In the genomic region with DNA sequence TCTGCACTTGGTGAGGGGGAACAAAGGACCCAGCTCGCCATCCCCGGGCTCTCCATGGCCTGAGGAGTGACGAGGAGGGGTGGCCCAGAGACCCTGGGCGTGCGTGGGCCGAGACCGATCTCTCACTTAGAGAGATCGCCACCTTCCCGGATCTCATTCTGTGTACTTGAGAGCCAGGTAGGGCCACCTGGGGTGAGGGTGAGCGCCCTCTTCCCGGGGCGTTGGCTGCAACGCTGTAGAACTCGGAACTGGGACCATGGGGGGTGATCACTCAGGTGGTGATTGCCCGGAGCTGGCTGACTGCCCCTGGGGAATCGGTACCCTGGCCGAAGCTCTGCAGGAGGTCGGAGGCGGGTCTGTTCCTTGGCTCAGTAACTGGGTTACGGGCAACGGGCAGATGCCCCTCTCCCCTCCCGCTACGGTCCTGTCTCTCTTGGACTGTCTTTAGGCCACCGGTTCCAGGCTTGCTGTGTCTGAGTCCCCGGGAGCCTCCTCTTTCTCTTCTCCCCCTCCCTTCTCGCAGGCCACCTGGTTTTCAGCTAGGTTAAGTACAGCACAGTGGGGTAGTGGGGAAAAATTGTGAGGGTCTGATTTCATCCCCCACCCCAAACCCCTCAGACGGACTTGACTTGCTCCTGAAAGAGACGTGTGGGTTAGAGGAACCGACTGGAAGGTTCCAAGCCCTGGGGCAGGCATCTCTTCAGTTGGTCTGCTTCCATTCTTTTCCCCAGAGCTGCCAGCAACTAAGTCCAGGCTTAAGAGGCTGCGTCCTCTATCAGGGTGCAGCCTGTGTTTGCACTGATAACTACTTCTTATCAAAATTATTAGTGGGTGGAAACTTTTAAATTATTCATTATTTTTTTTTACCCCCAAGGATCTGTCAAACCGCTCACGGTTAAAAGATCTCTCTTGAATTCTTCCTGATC, we compare ENCODE assay signal across 7 mouse cellular contexts. TPM values are rescaled to one million over a fixed set of nuclear protein-coding genes. Genes with fewer than 3 reads are reported as not detected.
DNase-seq lines count a peak whose midpoint lies in the region; ATAC-seq and TF ChIP-seq lines count a peak whose summit lies in the region.

No protein-coding gene starts in this region.

- no peak for TF ChIP-seq CTCF in C2C12 (IDR thresholded peaks at IDR 0.05; ENCODE audit: control insufficient read depth, insufficient read depth, insufficient read length)
- no peak for TF ChIP-seq CTCF in small intestine, adult 2 months (IDR thresholded peaks at IDR 0.05; ENCODE audit: extremely low read depth, insufficient read length, insufficient replicate concordance, low read depth, low read length)

- peak overlapping the region; percentile 45 for H3ac ChIP-seq in C2C12 (ENCODE audit: control insufficient read depth, insufficient read length, low read depth)

- H3K27me3 ChIP-seq in C2C12 (ENCODE audit: control insufficient read depth, insufficient read depth, insufficient read length) = no peaks in the 10 kb centered on the region
- peaks cover 7% of the 10 kb centered on the region; the same call in 1 of the 2 replicates for H3K27me3 ChIP-seq in small intestine, adult 2 months (ENCODE audit: control insufficient read depth, insufficient read depth, low read length)

- ATAC-seq in CD4-positive, CD25-positive, alpha-beta regulatory T cell, adult 4 months = peak; percentile 45

- peak overlapping the region; percentile 31 for H3K4me3 ChIP-seq in C2C12 (ENCODE audit: insufficient read depth, poor library complexity, severe bottlenecking)
- peak overlapping the region; percentile 86 for H3K4me3 ChIP-seq in small intestine, adult 2 months (ENCODE audit: low read depth, low read length)

- TF ChIP-seq POLR2A in small intestine, adult 2 months (IDR thresholded peaks at IDR 0.05; ENCODE audit: low read depth, low read length) = no peak

- 5% methylated on average over 32 of the region's 32 CpGs for WGBS in small intestine, adult 2 months

- H3K27ac ChIP-seq in small intestine, adult 2 months (ENCODE audit: insufficient read depth, low read depth, low read length) = peak overlapping the region; percentile 22

- H3K4me1 ChIP-seq in small intestine, adult 2 months (ENCODE audit: control insufficient read depth, insufficient read depth, insufficient read length, low read length) = peaks cover 6% of the 10 kb centered on the region

- no peaks in the 10 kb centered on the region for H3K79me2 ChIP-seq in C2C12 (ENCODE audit: control insufficient read depth, insufficient read depth)

- H3K79me3 ChIP-seq in C2C12 (ENCODE audit: low read depth) = no peaks in the 10 kb centered on the region

- peak; percentile 90 to 91 for DNase-seq in cerebellum, postnatal 25 days
- DNase-seq in heart, adult 9 months (ENCODE audit: low spot score in 2 of 2) = peak; percentile 21 to 34
- DNase-seq in kidney, adult 8-10 months = peak; percentile 86 to 89
- DNase-seq in lung, postnatal 14 days = peak; percentile 31

- no peaks in the 10 kb centered on the region for H3K36me3 ChIP-seq in C2C12 (ENCODE audit: control insufficient read depth, insufficient read depth)
- no peaks in the 10 kb centered on the region for H3K36me3 ChIP-seq in small intestine, adult 2 months (ENCODE audit: control insufficient read depth, insufficient read depth, low read length)

TF ChIP-seq in C2C12, 6 proteins besides CTCF, POLR2A, EP300 and RAD21:
- TF ChIP-seq MAX (IDR thresholded peaks at IDR 0.05) (no peak), MYOG (IDR thresholded peaks at IDR 0.05; ENCODE audit: control insufficient read depth, extremely low read depth, insufficient read length) (no peak), MYOD1 (IDR thresholded peaks at IDR 0.05; ENCODE audit: control insufficient read depth, insufficient read length, low read depth) (no peak), CEBPB (IDR thresholded peaks at IDR 0.05; ENCODE audit: low read depth) (no peak), FOSL1 (IDR thresholded peaks at IDR 0.05; ENCODE audit: insufficient read depth, low read length, poor library complexity, severe bottlenecking) (no peak), USF1 (IDR thresholded peaks at IDR 0.05; ENCODE audit: low read depth) (no peak)

RNA-seq across cellular contexts. Expression of a gene that starts 1.6 kb away (rescaled TPM):
- polyA plus RNA-seq in C2C12 (2012; fragmentation: generic; extraction: Trizol) = 0.48 TPM
- under 1 TPM; 0.12 to 0.27 TPM for polyA plus RNA-seq in CD4-positive, CD25-positive, alpha-beta regulatory T cell, adult 4 months (2017; shearing (Covaris generic))
- 3.9 and 5.8 TPM in 2 replicates for polyA plus RNA-seq in small intestine, adult 2 months (2012; rRNA removed)

RNA-seq across cellular contexts. Expression of a gene that starts 52.6 kb away (rescaled TPM):
- polyA plus RNA-seq in C2C12 (2012; fragmentation: generic; extraction: Trizol) = 258 TPM
- polyA plus RNA-seq in CD4-positive, CD25-positive, alpha-beta regulatory T cell, adult 4 months (2017; shearing (Covaris generic)) = 10 to 100 TPM; 55.4 to 63.9 TPM
- 31.3 and 38.6 TPM in 2 replicates for polyA plus RNA-seq in small intestine, adult 2 months (2012; rRNA removed)

Comparison
In these comparisons a context has a peak if more than half of its experiments do, and no peak if none do; other contexts are left out.
1. Peak in every context shown above with its lines: DNase-seq, ATAC-seq, H3K4me3 ChIP-seq and H3K27ac ChIP-seq.
2. DNase-seq: peak in every context shown above with its lines; median percentile 90 in cerebellum, postnatal 25 days; 88 in kidney, adult 8-10 months; 31 in lung, postnatal 14 days; 28 in heart, adult 9 months.